Mouse (Mus musculus) erythroblast, embryonic 14.5 days (primary cell): Measurements from ENCODE around the gene Mfap4.

ENCODE experiments used
- GATA1 ChIP-seq: IDR thresholded peaks from 2 replicates; pipeline ENCODE4 v1.6.1; 2012; ENCODE audit warnings: low read length, inconsistent platforms, mixed read lengths
- TAL1 ChIP-seq: IDR thresholded peaks from 3 replicates; pipeline ENCODE4 v1.6.1; 2012; ENCODE audit warnings: low read length, inconsistent platforms, mixed read lengths

- TF ChIP-seq GATA1 (no peak), TAL1 (no peak)
Measured at GRCm38 (mm10) chr11:61537362-61537761, 52.1 kb downstream of the Mfap4 start.
